Mouse (Mus musculus): ENCODE measurements around the gene Nckap1l. TPM values are rescaled to one million over a fixed set of nuclear protein-coding genes. Genes with fewer than 3 reads are reported as not detected.

Nckap1l gene
- 4.3 TPM for polyA plus RNA-seq (2014; fragmentation: Illumina TruSeq; extraction: RNeasy Lipid Tissue Mini Kit (QIAGEN cat#74804); ENCODE audit: low read depth, low replicate concordance)

GRCm38 (mm10) chr15:103453551-103454218 lies at the start of gene Nckap1l:
Gene Nckap1l (plus strand): TSS chr15:103453794.

GRCm38 (mm10) chr15:103430241-103430640 lies 23.4 kb upstream of the Nckap1l start, which contains the start of gene Gtsf1:
Gene Gtsf1 (minus strand): TSS chr15:103430470.

GRCm38 (mm10) chr15:103448369-103448768 lies 5.2 kb upstream of the Nckap1l start, which contains the start of gene Gtsf2:
Gene Gtsf2 (minus strand): TSS chr15:103448469.

GRCm38 (mm10) chr15:103502435-103503250 lies 49.0 kb downstream of the Nckap1l start, which contains the start of gene Pde1b:
Gene Pde1b (plus strand): TSS chr15:103503034.

GRCm38 (mm10) chr15:103537822-103538213 lies 84.2 kb downstream of the Nckap1l start, which contains the start of gene Ppp1r1a:
Gene Ppp1r1a (minus strand): TSS chr15:103538003.

Other genes starting within 250 kb of the Nckap1l start
- 121 TPM for gene Cbx5, start 214.0 kb upstream of the Nckap1l start, polyA plus RNA-seq (2014; fragmentation: Illumina TruSeq; extraction: RNeasy Lipid Tissue Mini Kit (QIAGEN cat#74804); ENCODE audit: low read depth, low replicate concordance)
- gene Hnrnpa1, start 213.4 kb upstream of the Nckap1l start, polyA plus RNA-seq (2014; fragmentation: Illumina TruSeq; extraction: RNeasy Lipid Tissue Mini Kit (QIAGEN cat#74804); ENCODE audit: low read depth, low replicate concordance) = 348 TPM
- not detected for gene Nfe2, start 195.4 kb upstream of the Nckap1l start, polyA plus RNA-seq (2014; fragmentation: Illumina TruSeq; extraction: RNeasy Lipid Tissue Mini Kit (QIAGEN cat#74804); ENCODE audit: low read depth, low replicate concordance)
- gene Copz1, start 181.1 kb upstream of the Nckap1l start, polyA plus RNA-seq (2014; fragmentation: Illumina TruSeq; extraction: RNeasy Lipid Tissue Mini Kit (QIAGEN cat#74804); ENCODE audit: low read depth, low replicate concordance) = 93.5 TPM
- gene Gpr84, start 143.2 kb upstream of the Nckap1l start, polyA plus RNA-seq (2014; fragmentation: Illumina TruSeq; extraction: RNeasy Lipid Tissue Mini Kit (QIAGEN cat#74804); ENCODE audit: low read depth, low replicate concordance) = not detected
- gene Zfp385a, start 113.7 kb upstream of the Nckap1l start, polyA plus RNA-seq (2014; fragmentation: Illumina TruSeq; extraction: RNeasy Lipid Tissue Mini Kit (QIAGEN cat#74804); ENCODE audit: low read depth, low replicate concordance) = not detected
- 2.2 TPM for gene Itga5, start 87.0 kb upstream of the Nckap1l start, polyA plus RNA-seq (2014; fragmentation: Illumina TruSeq; extraction: RNeasy Lipid Tissue Mini Kit (QIAGEN cat#74804); ENCODE audit: low read depth, low replicate concordance)
- not detected for gene Gtsf1, start 23.3 kb upstream of the Nckap1l start, polyA plus RNA-seq (2014; fragmentation: Illumina TruSeq; extraction: RNeasy Lipid Tissue Mini Kit (QIAGEN cat#74804); ENCODE audit: low read depth, low replicate concordance)
- not detected for gene Gtsf2, start 5.3 kb upstream of the Nckap1l start, polyA plus RNA-seq (2014; fragmentation: Illumina TruSeq; extraction: RNeasy Lipid Tissue Mini Kit (QIAGEN cat#74804); ENCODE audit: low read depth, low replicate concordance)
- 1.2 TPM for gene Pde1b, start 49.2 kb downstream of the Nckap1l start, polyA plus RNA-seq (2014; fragmentation: Illumina TruSeq; extraction: RNeasy Lipid Tissue Mini Kit (QIAGEN cat#74804); ENCODE audit: low read depth, low replicate concordance)
- 3.8 TPM for gene Ppp1r1a, start 84.2 kb downstream of the Nckap1l start, polyA plus RNA-seq (2014; fragmentation: Illumina TruSeq; extraction: RNeasy Lipid Tissue Mini Kit (QIAGEN cat#74804); ENCODE audit: low read depth, low replicate concordance)
- gene Glycam1, start 111.3 kb downstream of the Nckap1l start, polyA plus RNA-seq (2014; fragmentation: Illumina TruSeq; extraction: RNeasy Lipid Tissue Mini Kit (QIAGEN cat#74804); ENCODE audit: low read depth, low replicate concordance) = not detected